Mouse (Mus musculus) lung, adult 2 months (tissue): Measurements from ENCODE around the gene Wnt5b.

Experiments used
- CTCF ChIP-seq: fragments of 200-500 bp; IDR thresholded peaks from 2 replicates; pipeline ENCODE4 v1.5.1; 2011; ENCODE audit warnings: mild to moderate bottlenecking, low read length, control low read depth; ENCODE audit not compliant: insufficient read depth
- POLR2A ChIP-seq: fragments of 200-500 bp; IDR thresholded peaks from 2 replicates; pipeline ENCODE4 v1.6.1; 2011; ENCODE audit warnings: low read depth, mild to moderate bottlenecking, control low read depth, low read length, borderline replicate concordance; ENCODE audit errors: extremely low read depth

GRCm38 (mm10) chr6:119508221-119508620 is 35.9 kb downstream of the Wnt5b start:
- TF ChIP-seq CTCF (no peak), POLR2A (no peak)
